Comparison of ENCODE assay signal across 20 mouse cellular contexts in genomic region chr2:30047127-30047526, GRCm38 (mm10).
"Had no signal": no experiment of that assay in that cellular context is flagged by ENCODE, and none has a peak within 500 bp of the region (broad histone marks: within the 10 kb centered on the region; RNA-seq: fewer than 3 reads in every experiment).

No protein-coding gene starts in this region.

- H3K27ac ChIP-seq: kidney, postnatal 0 days; layer of hippocampus, adult 2 months; limb, embryonic 15.5 days; liver, embryonic 12.5 days; neural tube, embryonic 12.5 days; neural tube, embryonic 15.5 days; stomach, postnatal 0 days had no signal

- DNase-seq: kidney, adult 2 months; layer of hippocampus, adult 9-11 months; lung, adult 2 months; lung, postnatal 14 days; lung, postnatal 4 days; midbrain, embryonic 14.5 days; right cerebral cortex, adult 18-20 months; right cerebral cortex, postnatal 14 days; right cerebral cortex, postnatal 4 days; thymus, adult 2 months; thymus, postnatal 14 days; thymus, postnatal 4 days had no signal

- ATAC-seq: liver, embryonic 12.5 days had no signal

- H3K27me3 ChIP-seq: limb, embryonic 15.5 days; liver, embryonic 12.5 days; neural tube, embryonic 12.5 days; neural tube, embryonic 15.5 days had no signal

- H3K4me3 ChIP-seq: limb, embryonic 15.5 days; neural tube, embryonic 12.5 days had no signal

- H3K9ac ChIP-seq: limb, embryonic 15.5 days; neural tube, embryonic 12.5 days; neural tube, embryonic 15.5 days had no signal

- H3K4me2 ChIP-seq: limb, embryonic 15.5 days; midbrain, embryonic 11.5 days had no signal

- H3K9me3 ChIP-seq: limb, embryonic 15.5 days; liver, embryonic 12.5 days; neural tube, embryonic 12.5 days; neural tube, embryonic 15.5 days had no signal
